Mouse (Mus musculus) heart, postnatal 0 days (tissue): Measurements from ENCODE around the gene Scamp3. TPM values are rescaled to one million over a fixed set of nuclear protein-coding genes. Genes with fewer than 3 reads are reported as not detected.
A peak's percentile ranks its signal among the peaks of the same experiment; 100 is the strongest.

Experiments used
- ATAC-seq: fragments of 200-750 bp; cut with Nextera tagmentation; 2 replicates; pipeline ENCODE4 v1.8.0; 2017; ENCODE audit warnings: low read depth, moderate number of reproducible peaks, moderate library complexity; ENCODE audit not compliant: insufficient read depth
- DNase-seq: peaks from one replicate; pipeline ENCODE4 v3.0.0-alpha.2; 2016; ENCODE audit warnings: low spot score
- H3K27ac ChIP-seq: fragments of 300-500 bp; sonication (generic); 2 replicates; pipeline ENCODE4 v1.5.1; 2014; ENCODE audit warnings: low read depth, mild to moderate bottlenecking
- H3K27me3 ChIP-seq: fragments of 300-500 bp; sonication (generic); 2 replicates; pipeline ENCODE4 v1.6.1; 2014; ENCODE audit warnings: low read length, mixed read lengths; ENCODE audit not compliant: control insufficient read depth, insufficient read depth
- H3K36me3 ChIP-seq: fragments of 300-500 bp; sonication (generic); replicated peaks from 2 replicates; pipeline ENCODE4 v1.6.1; 2014; ENCODE audit warnings: low read length, mixed read lengths; ENCODE audit not compliant: control insufficient read depth, insufficient read depth
- H3K4me1 ChIP-seq: fragments of 300-500 bp; sonication (generic); 2 replicates; pipeline ENCODE4 v1.6.1; 2014; ENCODE audit warnings: antibody characterized with exemption; ENCODE audit not compliant: control insufficient read depth, insufficient read depth
- H3K4me2 ChIP-seq: fragments of 300-500 bp; sonication (generic); 2 replicates; pipeline ENCODE4 v1.6.1; 2014; ENCODE audit warnings: low read depth, mild to moderate bottlenecking, low read length, moderate library complexity
- H3K4me3 ChIP-seq: fragments of 300-500 bp; sonication (generic); 2 replicates; pipeline ENCODE4 v1.5.1; 2014; ENCODE audit warnings: low read depth, low read length
- H3K9ac ChIP-seq: fragments of 300-500 bp; sonication (generic); replicated peaks from 2 replicates; pipeline ENCODE4 v1.6.1; 2014; ENCODE audit warnings: low read depth, low read length, mixed read lengths
- H3K9me3 ChIP-seq: fragments of 300-500 bp; sonication (generic); replicated peaks from 2 replicates; pipeline ENCODE4 v1.6.1; 2016; ENCODE audit warnings: low read length; ENCODE audit not compliant: control insufficient read depth
- CTCF ChIP-seq: IDR thresholded peaks from 2 replicates; pipeline ENCODE4 v1.5.1; 2016; ENCODE audit warnings: antibody characterized with exemption, control low read depth, low read depth
- EP300 ChIP-seq: IDR thresholded peaks from 2 replicates; pipeline ENCODE4 v1.6.1; 2016; ENCODE audit warnings: antibody characterized with exemption, low read depth
- WGBS: fragments of 180-500 bp; shearing (Covaris S2); extraction: QIAGEN DNeasy Blood & Tissue Kit; methylation state at CpG from one replicate; pipeline ENCODE4 v1.1.7; 2014; 5-methylcytosine and 5-hydroxymethylcytosine counted together
- polyA plus RNA-seq: library from polyadenylated mRNA; unstranded; fragments of >200 nt; fragmentation: Nextera tagmentation; extraction: Ambion mirVana; gene quantifications from 2 replicates; pipeline ENCODE4 v1.2.1, GENCODE M21; 2015
- total RNA-seq: library from RNA; depleted of rRNA; stranded (reverse); fragments of >200 nt; gene quantifications from 2 replicates; pipeline ENCODE4 v1.2.3, GENCODE M21; 2014; ENCODE audit warnings: low replicate concordance

Gene Scamp3
- total and polyA plus RNA-seq, 2 experiments from 2014 or later = 60.7 to 65.9 TPM

DNA sequence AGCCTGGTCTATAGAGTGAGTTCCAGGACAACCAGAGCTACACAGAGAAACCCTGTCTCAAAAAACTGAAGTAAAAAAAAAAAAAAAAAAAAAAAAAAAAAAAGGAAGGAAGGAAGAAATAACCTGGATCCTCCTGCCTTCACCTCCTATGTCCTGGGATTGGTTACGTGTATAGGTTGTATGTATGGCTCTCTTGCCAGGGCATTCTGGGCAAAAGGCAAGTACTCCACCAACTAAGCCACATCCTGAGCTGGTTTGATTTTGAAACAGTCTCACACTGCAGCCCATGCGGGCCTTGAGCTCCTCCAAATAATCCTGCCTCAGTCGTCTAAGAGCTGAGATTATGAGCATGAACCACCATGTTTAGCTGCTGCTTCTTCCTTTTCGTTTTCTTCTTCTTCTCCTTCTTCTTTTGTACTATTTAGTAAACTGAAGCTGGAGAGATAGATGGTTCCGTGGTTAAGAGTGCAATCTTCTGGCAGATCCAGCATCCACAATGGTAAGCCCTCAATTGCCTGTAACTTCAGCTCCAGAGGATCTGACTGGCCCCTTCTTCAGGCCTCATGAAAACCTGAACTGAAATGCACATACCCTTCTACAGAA lies 13.5 kb upstream of the Scamp3 start:
- H3K4me3 ChIP-seq = peak overlapping the region; percentile 84
- WGBS = 67% methylated on average over 5 of the region's 5 CpGs
- DNase-seq = no peak
- peaks cover 18% of the 10 kb centered on the region for H3K36me3 ChIP-seq
- TF ChIP-seq EP300 (no peak), CTCF (no peak)
- H3K4me1 ChIP-seq = peaks cover 17% of the 10 kb centered on the region; the same call in 1 of the 2 replicates
- no peaks in the 10 kb centered on the region for H3K9me3 ChIP-seq
- H3K27ac ChIP-seq = no peak overlapping the region
- no peak for ATAC-seq
- H3K9ac ChIP-seq = peak overlapping the region; percentile 89
- peaks cover 12% of the 10 kb centered on the region for H3K27me3 ChIP-seq
- peak overlapping the region; percentile 65 for H3K4me2 ChIP-seq

GRCm38 (mm10) chr3:89164506-89165267 lies 12.6 kb upstream of the Scamp3 start, which contains the start of gene Clk2:
Clk2 (plus strand) TSS chr3:89164795.
- Histone ChIP-seq H3K9me3 (no peaks in the 10 kb centered on the region), H3K27ac (peak within 1 kb of the TSS; percentile 96), H3K4me1 (peaks cover 15% of the 10 kb centered on the region; the same call in 1 of the 2 replicates), H3K36me3 (peaks cover 28% of the 10 kb centered on the region), H3K4me3 (peak within 1 kb of the TSS; percentile 84), H3K9ac (peak within 1 kb of the TSS; percentile 89), H3K27me3 (peaks cover 3% of the 10 kb centered on the region), H3K4me2 (peak within 1 kb of the TSS; percentile 65)
- no peak for TF ChIP-seq EP300
- TF ChIP-seq CTCF = no peak
- DNase-seq (peak; percentile 93), ATAC-seq (peak; percentile 98)
- WGBS = under 1% methylated on average over 75 of the region's 79 CpGs

DNA sequence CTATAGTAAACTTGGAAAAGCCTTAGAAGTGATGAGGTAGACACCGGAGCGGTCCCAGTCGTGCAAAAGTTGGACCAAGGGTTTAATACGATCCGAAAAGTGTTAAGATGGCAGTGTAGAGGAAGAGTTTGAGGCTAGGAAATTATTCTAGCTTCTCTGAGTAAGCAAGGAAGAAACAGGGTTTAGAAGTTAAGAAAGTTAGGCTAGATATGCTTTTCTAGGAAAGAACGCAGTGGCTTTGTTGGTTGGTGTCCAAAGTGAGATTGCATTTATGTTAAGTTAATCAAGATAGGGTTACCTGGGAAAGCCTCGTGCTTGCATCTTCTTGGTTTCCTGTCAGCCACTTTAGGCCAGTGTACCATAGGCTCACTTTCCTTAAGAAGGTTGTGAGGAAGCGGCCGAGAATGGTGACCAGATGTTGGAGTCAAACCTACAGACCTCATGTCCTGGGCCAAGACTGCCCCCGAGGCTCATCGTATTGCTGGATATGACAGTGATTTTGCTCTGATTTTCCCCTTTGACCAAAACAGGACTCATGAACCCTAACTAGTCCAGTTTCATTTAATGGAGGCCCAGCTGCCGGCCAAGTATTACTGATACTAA lies 11.9 kb upstream of the Scamp3 start:
- peaks cover 34% of the 10 kb centered on the region for H3K36me3 ChIP-seq
- H3K9ac ChIP-seq = peak overlapping the region; percentile 89
- peak overlapping the region; percentile 96 for H3K27ac ChIP-seq
- ATAC-seq = no peak
- TF ChIP-seq CTCF (no peak), EP300 (no peak)
- H3K4me1 ChIP-seq = peaks cover 11% of the 10 kb centered on the region; the same call in 1 of the 2 replicates
- WGBS = 16% methylated on average over 12 of the region's 12 CpGs
- no peaks in the 10 kb centered on the region for H3K27me3 ChIP-seq
- peak overlapping the region; percentile 65 for H3K4me2 ChIP-seq
- DNase-seq = no peak
- no peaks in the 10 kb centered on the region for H3K9me3 ChIP-seq
- H3K4me3 ChIP-seq = peak overlapping the region; percentile 84

- Histone ChIP-seq H3K4me1 (peaks cover 11% of the 10 kb centered on the region; the same call in 1 of the 2 replicates), H3K4me3 (no peak overlapping the region), H3K4me2 (no peak overlapping the region), H3K27me3 (no peaks in the 10 kb centered on the region), H3K27ac (no peak overlapping the region), H3K9ac (no peak overlapping the region), H3K36me3 (peaks cover 49% of the 10 kb centered on the region), H3K9me3 (no peaks in the 10 kb centered on the region)
- DNase-seq (no peak), ATAC-seq (no peak)
- 90% methylated on average over 19 of the region's 19 CpGs for WGBS
- no peak for TF ChIP-seq EP300
- TF ChIP-seq CTCF = no peak
Observed at GRCm38 (mm10) chr3:89166945-89167344, 10.3 kb upstream of the Scamp3 start.

- ATAC-seq = no peak
- 93% methylated on average over 11 of the region's 11 CpGs for WGBS
Observed at GRCm38 (mm10) chr3:89174844-89175243, 2.4 kb upstream of the Scamp3 start.

More at GRCm38 (mm10) chr3:89174844-89175243, 2.4 kb upstream of the Scamp3 start:
- TF ChIP-seq EP300 = no peak
- no peak for TF ChIP-seq CTCF
- peaks cover 77% of the 10 kb centered on the region for H3K36me3 ChIP-seq
- no peak overlapping the region for H3K9ac ChIP-seq
- H3K27ac ChIP-seq = no peak overlapping the region
- H3K27me3 ChIP-seq = no peaks in the 10 kb centered on the region
- no peak overlapping the region for H3K4me3 ChIP-seq
- peaks cover 9% of the 10 kb centered on the region for H3K4me1 ChIP-seq
- no peak overlapping the region for H3K4me2 ChIP-seq
- no peak for DNase-seq
- no peaks in the 10 kb centered on the region for H3K9me3 ChIP-seq
